Mouse (Mus musculus): Measurements from ENCODE around the gene Cyp2j6.
"Not testable (repeated sequence)": the region's sequence is repeated elsewhere in the genome, so short reads cannot be mapped to it uniquely, and the experiment has no call there.

The Cyp2j6 gene

GRCm38 (mm10) chr4:96553133-96553819 is at the start of gene Cyp2j6:
Gene Cyp2j6, minus strand, starts transcription at chr4:96553661.
- DNase-seq (ENCODE audit: low read depth in 1 of 2, low spot score in 2 of 2), result no peak

- no peak for DNase-seq (ENCODE audit: low read depth in 1 of 2, low spot score in 2 of 2)
These were observed 38.3 kb upstream of the Cyp2j6 start for GRCm38 (mm10) chr4:96591791-96592150.

- DNase-seq (ENCODE audit: low read depth in 1 of 2, low spot score in 2 of 2), result no peak
These were observed 37.7 kb upstream of the Cyp2j6 start, which contains the start of gene Cyp2j9 for GRCm38 (mm10) chr4:96590911-96591790. Gene Cyp2j9, minus strand, starts transcription at chr4:96591578.

GRCm38 (mm10) chr4:96581425-96582088 is 28.1 kb upstream of the Cyp2j6 start:
- no peak for DNase-seq (ENCODE audit: low read depth in 1 of 2, low spot score in 2 of 2)

GRCm38 (mm10) chr4:96580351-96580750 is 26.9 kb upstream of the Cyp2j6 start:
- DNase-seq (ENCODE audit: low read depth in 1 of 2, low spot score in 2 of 2), result not testable (repeated sequence)

DNA sequence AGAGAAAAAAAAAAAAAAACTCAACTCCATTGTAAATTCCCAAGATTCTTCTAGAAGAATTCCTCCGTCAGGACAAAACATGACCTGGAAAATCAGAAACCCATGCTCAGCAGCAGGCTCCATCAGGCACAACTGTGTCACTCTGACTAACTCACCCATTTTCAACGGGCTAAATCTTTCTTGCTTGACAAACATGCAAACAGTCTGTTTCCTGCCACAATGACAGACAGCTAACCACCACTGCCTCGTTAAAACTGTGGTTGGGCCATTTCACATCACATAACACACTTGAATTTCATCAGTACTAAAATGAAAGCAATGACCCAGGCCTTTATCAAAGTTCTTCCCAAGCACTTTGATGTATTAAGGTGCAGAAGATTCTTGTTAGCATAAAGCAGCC is 16.0 kb upstream of the Cyp2j6 start:
- DNase-seq (ENCODE audit: low read depth in 1 of 2, low spot score in 2 of 2), result no peak

- DNase-seq (ENCODE audit: low read depth in 1 of 2, low spot score in 2 of 2), result no peak
These were observed 14.5 kb upstream of the Cyp2j6 start for GRCm38 (mm10) chr4:96567988-96568387.

DNA sequence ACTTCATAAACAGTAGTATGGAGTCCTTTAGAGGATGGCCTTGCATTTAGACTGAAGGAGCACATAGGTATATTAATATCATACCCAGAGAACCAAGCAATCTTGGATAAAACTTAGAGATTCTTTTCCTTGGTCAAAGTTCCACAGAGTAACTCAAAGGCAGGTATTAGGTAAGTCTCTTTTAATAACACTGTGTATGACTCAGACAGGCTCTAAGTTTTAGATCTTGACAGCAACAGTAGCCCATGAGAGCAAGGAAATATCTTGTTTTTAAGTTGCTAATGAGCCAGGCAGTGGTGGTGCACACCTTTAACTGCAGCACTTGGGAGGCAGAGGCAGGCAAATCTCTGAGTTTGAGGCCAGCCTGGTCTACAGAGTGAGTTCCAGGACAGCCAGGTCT is 12.3 kb upstream of the Cyp2j6 start:
- no peak for DNase-seq (ENCODE audit: low read depth in 1 of 2, low spot score in 2 of 2)

DNA sequence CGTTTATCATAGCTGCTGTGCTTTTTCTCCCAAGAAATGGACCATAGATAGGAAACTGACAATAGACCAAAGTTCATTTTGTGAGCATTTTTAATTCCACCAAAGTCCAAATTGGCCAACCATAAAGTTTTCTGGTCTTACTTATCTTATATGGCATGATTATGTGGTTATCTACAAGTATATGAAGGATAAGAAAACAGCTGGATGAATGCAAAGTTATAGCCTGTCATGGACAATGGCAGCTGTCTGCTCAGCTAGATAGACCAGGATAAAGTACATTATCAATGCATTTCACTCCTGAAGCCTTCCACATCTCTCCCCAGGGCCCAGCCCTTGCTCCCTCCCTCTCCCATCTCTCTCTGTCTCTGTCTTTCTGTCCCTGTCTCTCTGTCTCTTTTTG is 7.0 kb upstream of the Cyp2j6 start:
- no peak for DNase-seq (ENCODE audit: low read depth in 1 of 2, low spot score in 2 of 2)

DNA sequence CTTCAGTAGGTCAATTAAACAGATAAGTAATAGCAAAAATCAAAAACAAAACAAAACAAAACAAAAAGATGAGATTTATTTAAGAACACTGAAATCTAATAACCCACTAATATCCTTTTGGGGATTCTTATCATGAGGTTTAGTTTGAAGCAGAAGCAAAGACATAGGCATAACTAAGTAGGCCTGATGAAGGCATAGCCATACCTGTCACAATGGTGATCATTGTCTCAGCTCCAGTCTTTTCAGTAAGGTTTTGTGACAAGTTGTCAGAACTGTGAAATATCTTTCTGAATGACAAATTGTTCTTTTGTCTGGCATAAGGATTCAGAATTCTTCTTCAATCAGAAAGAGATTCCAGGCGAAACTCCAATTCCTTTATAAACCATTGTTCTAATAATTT is 6.3 kb upstream of the Cyp2j6 start:
- DNase-seq (ENCODE audit: low read depth in 1 of 2, low spot score in 2 of 2), result no peak

- no peak for DNase-seq (ENCODE audit: low read depth in 1 of 2, low spot score in 2 of 2)
These were observed 1.8 kb downstream of the Cyp2j6 start for GRCm38 (mm10) chr4:96551619-96552018.

DNA sequence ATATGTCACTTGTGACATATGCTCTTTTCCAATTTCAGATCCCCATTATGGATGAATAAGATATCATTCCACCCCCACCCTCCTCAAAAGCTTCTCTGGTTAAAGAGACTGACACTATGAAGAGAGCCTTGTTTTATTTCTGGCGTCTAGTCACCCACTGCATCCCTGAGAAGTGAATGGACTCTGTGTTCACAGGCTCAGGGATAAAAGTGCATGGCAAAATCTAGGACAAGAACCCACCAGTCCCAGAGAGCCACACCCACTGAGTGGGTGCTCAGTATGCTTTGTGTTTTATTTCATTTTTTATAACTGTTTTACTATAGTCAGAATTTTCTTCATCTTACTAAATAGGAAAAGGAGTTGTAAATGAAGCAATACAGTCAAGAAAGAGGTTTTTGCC is 7.5 kb downstream of the Cyp2j6 start:
- DNase-seq (ENCODE audit: low read depth in 1 of 2, low spot score in 2 of 2), result no peak

GRCm38 (mm10) chr4:96525772-96526171 is 27.7 kb downstream of the Cyp2j6 start:
- DNase-seq (ENCODE audit: low read depth in 1 of 2, low spot score in 2 of 2), result no peak

GRCm38 (mm10) chr4:96522256-96522655 is 31.2 kb downstream of the Cyp2j6 start:
- DNase-seq (ENCODE audit: low read depth in 1 of 2, low spot score in 2 of 2), result no peak

- DNase-seq (ENCODE audit: low read depth in 1 of 2, low spot score in 2 of 2), result no peak
These were observed 43.4 kb downstream of the Cyp2j6 start for GRCm38 (mm10) chr4:96510083-96510482.

DNA sequence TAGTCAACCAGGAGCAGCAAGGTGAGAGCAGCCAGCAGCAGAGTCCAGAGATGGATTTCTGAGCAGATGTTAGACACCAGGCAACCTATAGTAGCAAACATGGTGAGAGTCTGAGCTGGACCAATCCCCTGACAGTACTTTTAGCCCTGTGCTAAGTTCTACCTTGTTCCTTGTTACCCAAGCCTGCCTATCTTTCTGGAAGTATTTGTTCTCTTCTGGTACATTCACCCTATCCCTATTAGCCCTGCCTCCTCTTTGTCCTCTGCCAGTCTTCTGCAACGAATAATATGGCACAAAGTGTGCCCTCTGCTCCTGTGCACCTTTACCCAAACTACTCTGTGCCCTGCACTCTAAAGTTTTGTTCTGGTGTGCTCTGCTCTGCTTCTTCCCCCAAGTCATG is 46.2 kb downstream of the Cyp2j6 start, which contains the start of gene Cyp2j8:
Gene Cyp2j8 (minus strand): TSS at position 101 of the 400 bp plus-strand sequence.
- no peak for DNase-seq (ENCODE audit: low read depth in 1 of 2, low spot score in 2 of 2)

Data from monocyte, adult 2 months (primary cell).